Mouse (Mus musculus) bone marrow, adult 2 months (tissue): Measurements from ENCODE around the gene Cep128.

ENCODE experiments used
- CTCF ChIP-seq: fragments of 200-500 bp; IDR thresholded peaks from 2 replicates; pipeline ENCODE4 v1.5.1; 2011; ENCODE audit warnings: low read length, control low read depth; ENCODE audit not compliant: control insufficient read depth, insufficient read depth
- POLR2A ChIP-seq: fragments of 200-500 bp; IDR thresholded peaks from 2 replicates; pipeline ENCODE4 v1.6.1; 2011; ENCODE audit warnings: low read depth, mild to moderate bottlenecking, control low read depth, low read length, borderline replicate concordance; ENCODE audit not compliant: control insufficient read depth

GRCm38 (mm10) chr12:91313974-91314587, 70.1 kb downstream of the Cep128 start:
- TF ChIP-seq CTCF, result no peak
- TF ChIP-seq POLR2A, result no peak
